Mouse (Mus musculus) lung, embryonic 16.5 days (tissue): ENCODE measurements at regions not wholly inside any gene's neighbourhood (a gene's known extent, or its start where the extent isn't known, plus 50 kb on each side); places are given as distances from the start of the nearest gene placed in this dataset.

Experiments used
- ATAC-seq: fragments of 200-750 bp; cut with Nextera tagmentation; 2 replicates; pipeline ENCODE4 v1.8.0; 2017; ENCODE audit warnings: low read depth, mild to moderate bottlenecking, moderate library complexity
- H3K27ac ChIP-seq: fragments of 300-500 bp; sonication (generic); 2 replicates; pipeline ENCODE4 v1.5.1; 2014; ENCODE audit warnings: mild to moderate bottlenecking, control low read depth, low read length
- H3K27me3 ChIP-seq: fragments of 300-500 bp; sonication (generic); 2 replicates; pipeline ENCODE4 v1.6.1; 2014; ENCODE audit warnings: low read depth, low read length, mixed read lengths; ENCODE audit not compliant: control insufficient read depth, insufficient read depth
- H3K36me3 ChIP-seq: fragments of 300-500 bp; sonication (generic); 2 replicates; pipeline ENCODE4 v1.6.1; 2014; ENCODE audit warnings: low read length; ENCODE audit not compliant: control insufficient read depth, insufficient read depth
- H3K4me1 ChIP-seq: fragments of 300-500 bp; sonication (generic); replicated peaks from 2 replicates; pipeline ENCODE4 v1.6.1; 2014; ENCODE audit warnings: low read length, mixed read lengths; ENCODE audit not compliant: control insufficient read depth, insufficient read depth
- H3K4me2 ChIP-seq: fragments of 300-500 bp; sonication (generic); 2 replicates; pipeline ENCODE4 v1.6.1; 2014; ENCODE audit warnings: low read depth, low read length, control low read depth
- H3K4me3 ChIP-seq: fragments of 300-500 bp; sonication (generic); 2 replicates; pipeline ENCODE4 v1.5.1; 2014; ENCODE audit warnings: mild to moderate bottlenecking, low read length, control low read depth
- H3K9ac ChIP-seq: fragments of 300-500 bp; sonication (generic); 2 replicates; pipeline ENCODE4 v1.6.1; 2014; ENCODE audit warnings: low read length, control low read depth
- H3K9me3 ChIP-seq: fragments of 300-500 bp; sonication (generic); 2 replicates; pipeline ENCODE4 v1.6.1; 2016; ENCODE audit warnings: low read length; ENCODE audit not compliant: control insufficient read depth
- WGBS: fragments of 180-500 bp; shearing (Covaris S2); extraction: QIAGEN DNeasy Blood & Tissue Kit; methylation state at CpG from one replicate; pipeline ENCODE4 v1.1.7; 2014; 5-methylcytosine and 5-hydroxymethylcytosine counted together

DNA sequence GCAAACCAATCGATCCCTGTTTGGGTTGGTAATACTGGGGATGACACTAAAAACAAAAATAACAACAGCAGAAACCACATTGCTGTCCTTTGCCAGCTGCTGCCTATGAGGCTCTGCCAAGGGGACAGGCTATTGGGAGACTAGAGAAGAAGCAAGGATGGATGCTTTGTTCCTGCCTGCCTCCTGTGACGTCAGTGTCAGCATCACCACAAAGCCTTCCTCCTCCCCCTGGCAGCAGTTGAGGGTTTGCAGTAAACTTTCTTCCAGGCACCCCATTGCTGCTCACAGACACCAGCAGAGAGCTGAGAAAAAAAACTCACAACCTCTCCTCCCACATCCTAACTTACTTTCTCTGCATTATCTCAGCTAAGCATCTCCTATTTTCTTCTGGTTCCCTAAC is 73.7 kb upstream of the Rnaseh2b start:
- 53% methylated on average over 2 of the region's 2 CpGs for WGBS

GRCm38 (mm10) chr14:62220770-62221169 is 71.6 kb upstream of the Rnaseh2b start:
- Histone ChIP-seq H3K9me3 (no peaks in the 10 kb centered on the region), H3K9ac (no peak overlapping the region), H3K4me1 (0 out of 2 replicates have a peak, but pooled peaks cover under 1% of the 10 kb centered on the region), H3K4me3 (no peak overlapping the region), H3K4me2 (no peak overlapping the region), H3K27me3 (no peaks in the 10 kb centered on the region), H3K27ac (no peak overlapping the region), H3K36me3 (no peaks in the 10 kb centered on the region)
- peak; percentile 63; the same call in 1 of the 2 replicates for ATAC-seq
- 47% methylated on average over 4 of the region's 4 CpGs for WGBS

More for the DNA sequence above, 73.7 kb upstream of the Rnaseh2b start:
- Histone ChIP-seq H3K4me2 (no peak overlapping the region), H3K27ac (no peak overlapping the region), H3K9me3 (no peaks in the 10 kb centered on the region), H3K4me1 (0 out of 2 replicates have a peak, but pooled peaks cover 2% of the 10 kb centered on the region), H3K27me3 (no peaks in the 10 kb centered on the region), H3K4me3 (no peak overlapping the region), H3K9ac (no peak overlapping the region), H3K36me3 (no peaks in the 10 kb centered on the region)
- ATAC-seq = peak; percentile 45; the same call in 1 of the 2 replicates
